Mouse (Mus musculus) lung, adult 2 months (tissue): Measurements from ENCODE around the gene 9230102O04Rik. TPM values are rescaled to one million over a fixed set of nuclear protein-coding genes. Genes with fewer than 3 reads are reported as not detected.

Experiments used
- DNase-seq: peaks from one replicate; pipeline ENCODE4 v3.0.0; 2022
- H3K4me1 ChIP-seq: fragments of 200-500 bp; 2 replicates; pipeline ENCODE4 v1.6.1; 2011; ENCODE audit warnings: low read length; ENCODE audit not compliant: control insufficient read depth, insufficient read depth
- H3K4me3 ChIP-seq: fragments of 200-500 bp; replicated peaks from 2 replicates; pipeline ENCODE3; 2011; ENCODE audit warnings: low read depth, mild to moderate bottlenecking, control low read depth, low read length; ENCODE audit errors: extremely low read depth
- CTCF ChIP-seq: fragments of 200-500 bp; IDR thresholded peaks from 2 replicates; pipeline ENCODE4 v1.5.1; 2011; ENCODE audit warnings: mild to moderate bottlenecking, low read length, control low read depth; ENCODE audit not compliant: insufficient read depth
- POLR2A ChIP-seq: fragments of 200-500 bp; IDR thresholded peaks from 2 replicates; pipeline ENCODE4 v1.6.1; 2011; ENCODE audit warnings: low read depth, mild to moderate bottlenecking, control low read depth, low read length, borderline replicate concordance; ENCODE audit errors: extremely low read depth
- WGBS: fragments of 180-500 bp; shearing (Covaris S2); methylation state at CpG from one replicate; pipeline ENCODE4 v1.1.7; 2018; 5-methylcytosine and 5-hydroxymethylcytosine counted together
- polyA plus RNA-seq: library from polyadenylated mRNA; depleted of rRNA; stranded (reverse); fragments of >200 nt; gene quantifications from 2 replicates; pipeline ENCODE4 v1.2.3, GENCODE M21; 2012

Gene 9230102O04Rik
- polyA plus RNA-seq, 1 experiment, result not detected

- no peaks in the 10 kb centered on the region for H3K4me1 ChIP-seq
- WGBS, result 6% methylated on average over 22 of the region's 22 CpGs
- TF ChIP-seq CTCF, result no peak
- TF ChIP-seq POLR2A, result no peak
- H3K4me3 ChIP-seq, result no peak overlapping the region
- no peak for DNase-seq
Observed at GRCm38 (mm10) chr2:9896097-9896770, 6.9 kb upstream of the 9230102O04Rik start.

DNA sequence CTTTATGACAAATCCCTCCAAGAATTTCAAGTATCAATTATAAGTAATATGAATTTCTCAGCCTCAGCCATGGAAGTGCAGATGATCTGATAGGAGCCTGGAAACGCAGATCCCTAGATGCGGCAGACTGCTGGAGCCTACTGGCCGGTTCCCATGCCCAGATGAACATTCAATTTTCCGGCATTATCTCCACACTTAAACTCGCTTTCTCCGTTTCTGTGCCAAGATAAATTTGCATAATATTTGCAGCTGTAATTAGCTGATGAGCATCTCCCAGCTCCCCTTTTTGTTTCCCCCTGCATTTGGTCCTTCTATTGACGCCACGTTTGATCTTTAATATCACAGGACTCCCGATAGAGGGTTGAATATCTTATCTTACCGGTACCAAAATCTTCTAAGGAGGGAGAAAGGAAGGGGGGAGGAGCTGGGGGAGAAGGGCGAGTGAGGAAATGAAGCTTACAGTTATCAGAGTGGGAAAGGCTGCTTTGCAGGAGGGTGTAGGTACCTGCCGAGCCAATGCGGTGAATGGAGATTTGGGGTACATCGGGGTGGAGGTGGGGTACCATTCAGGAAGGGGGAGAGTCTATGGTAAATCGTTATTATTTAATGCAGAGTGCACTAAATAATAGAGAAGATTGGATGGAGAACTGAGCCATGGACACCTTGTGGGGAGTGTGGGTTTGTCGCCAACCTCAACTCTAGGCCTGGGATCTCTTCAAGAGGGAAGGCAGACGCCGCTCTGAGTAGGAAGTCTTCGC is 5.7 kb upstream of the 9230102O04Rik start:
- Histone ChIP-seq H3K4me3 (no peak overlapping the region), H3K4me1 (no peaks in the 10 kb centered on the region)
- DNase-seq, result no peak
- WGBS, result 8% methylated on average over 19 of the region's 19 CpGs
- TF ChIP-seq CTCF (no peak), POLR2A (no peak)

DNA sequence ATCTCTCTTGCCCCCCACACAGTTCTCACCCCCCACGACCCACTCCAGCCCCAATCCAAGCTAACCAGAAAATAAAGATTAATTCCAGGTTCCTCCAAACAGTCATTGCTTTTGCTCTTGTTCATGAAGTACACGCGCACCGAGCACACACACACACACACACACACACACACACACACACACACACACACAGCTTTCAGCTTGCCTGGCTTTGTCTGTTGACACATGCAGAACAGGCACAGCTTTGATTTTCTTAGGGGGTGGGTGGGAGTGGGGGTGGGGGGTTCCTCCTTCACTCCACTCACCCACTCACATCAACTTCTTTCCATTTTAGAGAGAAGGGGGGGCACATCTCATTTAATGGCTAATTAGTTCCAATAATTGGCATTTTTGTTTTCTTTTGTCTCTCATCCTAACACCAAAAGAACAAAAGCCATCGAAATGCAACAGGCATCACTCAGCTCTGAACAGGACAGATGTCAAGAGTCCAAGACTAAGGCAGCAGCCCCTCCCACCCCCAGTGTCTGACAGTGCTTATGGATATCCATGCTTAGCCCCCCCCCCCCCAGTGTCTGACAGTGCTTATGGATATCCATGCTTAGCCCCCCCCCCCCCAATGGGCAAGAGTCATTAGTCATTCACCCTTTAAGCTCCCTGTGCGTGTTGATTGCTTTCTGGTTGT is 4.1 kb upstream of the 9230102O04Rik start:
- 4% methylated on average over 6 of the region's 6 CpGs for WGBS
- TF ChIP-seq CTCF (no peak), POLR2A (no peak)
- peaks cover 3% of the 10 kb centered on the region; the same call in 1 of the 2 replicates for H3K4me1 ChIP-seq
- DNase-seq, result no peak
- H3K4me3 ChIP-seq, result no peak overlapping the region

DNA sequence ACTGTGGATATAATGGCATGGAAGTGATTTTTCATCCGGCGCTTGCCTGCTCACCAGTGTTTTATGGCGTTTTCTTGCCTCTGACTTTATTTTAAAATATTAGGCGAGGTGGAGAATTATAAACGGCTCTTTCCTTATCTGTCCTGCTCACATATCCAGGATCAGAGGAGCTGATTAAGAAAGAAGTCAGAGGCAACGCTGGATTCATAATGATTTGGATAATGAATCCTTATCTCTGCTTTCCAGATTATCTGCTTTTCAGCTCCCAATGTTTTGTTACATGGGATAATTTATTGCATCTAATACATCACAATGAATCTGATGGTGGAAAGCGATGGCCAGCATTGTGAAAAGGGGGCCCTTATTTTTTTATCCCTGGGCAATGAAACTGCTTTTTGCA is 3.2 kb upstream of the 9230102O04Rik start:
- no peak for DNase-seq
- TF ChIP-seq CTCF (no peak), POLR2A (no peak)
- WGBS, result 9% methylated on average over 7 of the region's 7 CpGs
- Histone ChIP-seq H3K4me3 (no peak overlapping the region), H3K4me1 (peaks cover 3% of the 10 kb centered on the region; the same call in 1 of the 2 replicates)

DNA sequence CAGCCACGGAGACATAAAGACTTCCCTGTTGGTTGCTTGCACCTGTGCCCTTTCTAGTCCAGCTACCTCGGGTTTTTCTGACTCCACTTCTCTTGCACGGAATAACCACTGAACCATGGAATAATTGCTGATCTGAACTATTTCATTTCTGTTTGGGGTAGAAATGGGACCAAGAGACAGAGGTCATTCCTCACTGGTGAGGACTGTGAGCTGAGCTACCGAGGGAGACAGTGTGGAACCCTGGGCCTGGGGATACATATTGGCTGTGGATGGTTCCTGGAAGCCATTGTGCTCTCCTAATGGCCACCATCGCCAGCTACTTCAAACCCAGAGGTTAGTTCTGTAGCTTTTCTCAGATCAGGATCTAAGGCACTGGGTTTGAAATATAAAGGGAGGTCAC is 1.6 kb upstream of the 9230102O04Rik start:
- DNase-seq, result no peak
- TF ChIP-seq CTCF (no peak), POLR2A (no peak)
- Histone ChIP-seq H3K4me1 (peaks cover 3% of the 10 kb centered on the region; the same call in 1 of the 2 replicates), H3K4me3 (no peak overlapping the region)
- WGBS, result 9% methylated on average over 5 of the region's 5 CpGs

- no peak for TF ChIP-seq CTCF
- Histone ChIP-seq H3K4me3 (no peak overlapping the region), H3K4me1 (peaks cover 3% of the 10 kb centered on the region; the same call in 1 of the 2 replicates)
- WGBS, result 12% methylated on average over 8 of the region's 8 CpGs
- no peak for DNase-seq
Observed at GRCm38 (mm10) chr2:9890251-9890650, 911 bp upstream of the 9230102O04Rik start.

DNA sequence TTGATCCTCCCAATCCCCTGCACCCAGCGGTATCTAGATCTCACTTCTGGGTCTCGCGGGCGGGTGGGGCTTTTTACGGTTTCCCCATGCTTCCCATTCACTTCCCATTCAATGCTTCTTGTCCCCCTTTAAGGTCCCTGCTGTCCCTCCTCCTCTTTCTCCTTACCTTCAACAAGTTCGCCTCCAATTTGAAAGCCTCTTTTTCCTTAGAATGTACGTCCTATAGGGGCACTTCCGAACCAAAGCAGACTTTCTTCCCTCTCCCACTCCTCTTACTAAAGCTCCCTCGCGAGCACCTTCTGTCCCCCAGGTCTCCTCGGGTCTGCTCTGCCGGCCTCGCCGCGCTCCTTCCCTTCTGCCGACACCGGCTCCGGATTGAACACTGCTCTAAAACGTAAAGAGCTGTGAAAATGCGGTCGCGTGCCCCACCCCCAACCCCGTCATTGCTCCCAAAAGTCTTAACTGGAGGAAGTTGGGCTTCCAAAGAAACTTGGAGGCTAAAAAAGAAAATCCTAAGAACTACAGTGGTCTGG is 377 bp upstream of the 9230102O04Rik start, which contains the start of gene Gata3:
TSS of gene Gata3 (minus strand) at position 384 of the 533 bp plus-strand sequence.
- WGBS, result 2% methylated on average over 23 of the region's 23 CpGs

GRCm38 (mm10) chr2:9887636-9888035 is 1.7 kb downstream of the 9230102O04Rik start:
- WGBS, result 8% methylated on average over 7 of the region's 7 CpGs
- Histone ChIP-seq H3K4me1 (peaks cover 3% of the 10 kb centered on the region; the same call in 1 of the 2 replicates), H3K4me3 (no peak overlapping the region)
- TF ChIP-seq CTCF (no peak), POLR2A (no peak)
- DNase-seq, result no peak

More for the DNA sequence above, 377 bp upstream of the 9230102O04Rik start, which contains the start of gene Gata3:
- Histone ChIP-seq H3K4me1 (peaks cover 3% of the 10 kb centered on the region; the same call in 1 of the 2 replicates), H3K4me3 (no peak within 1 kb of the TSS)
- no peak for TF ChIP-seq CTCF
- no peak for TF ChIP-seq POLR2A
- DNase-seq, result no peak
